Mouse (Mus musculus) liver, embryonic 14.5 days (tissue): Measurements from ENCODE around the gene Sh3bgrl. TPM values are rescaled to one million over a fixed set of nuclear protein-coding genes. Genes with fewer than 3 reads are reported as not detected.

Experiments
- ATAC-seq: fragments of 200-750 bp; cut with Nextera tagmentation; 2 replicates; pipeline ENCODE4 v1.8.0; 2017; ENCODE audit warnings: moderate number of reproducible peaks, mild to moderate bottlenecking, moderate library complexity; ENCODE audit not compliant: insufficient read depth
- DNase-seq, 3 experiments: peaks; one replicate each; pipeline ENCODE4 v3.0.0-alpha.2; 2012 to 2013; ENCODE audit warnings: low read depth in 3 of 3, low spot score in 3 of 3
- H3K27ac ChIP-seq: fragments of 300-500 bp; sonication (generic); 2 replicates; pipeline ENCODE4 v1.5.1; 2014; ENCODE audit warnings: moderate library complexity, mild to moderate bottlenecking, control low read depth, inconsistent platforms
- H3K27me3 ChIP-seq: fragments of 300-500 bp; sonication (generic); 2 replicates; pipeline ENCODE4 v1.6.1; 2014; ENCODE audit warnings: mild to moderate bottlenecking, low read length, moderate library complexity; ENCODE audit not compliant: control insufficient read depth, insufficient read depth
- H3K36me3 ChIP-seq: fragments of 300-500 bp; sonication (generic); replicated peaks from 2 replicates; pipeline ENCODE4 v1.6.1; 2014; ENCODE audit warnings: low read depth; ENCODE audit not compliant: control insufficient read depth, insufficient read depth
- H3K4me1 ChIP-seq, 2 experiments: fragments of 200-500 bp in 1 of 2; fragments of 300-500 bp in 1 of 2; sonication (generic) in 1 of 2; replicated peaks; 2 replicates each; pipeline ENCODE4 v1.6.1; 2012 to 2014; ENCODE audit warnings: antibody characterized with exemption in 1 of 2, inconsistent platforms in 1 of 2, low read length in 1 of 2; ENCODE audit not compliant: control insufficient read depth in 2 of 2, insufficient read depth in 2 of 2
- H3K4me2 ChIP-seq: fragments of 300-500 bp; sonication (generic); 2 replicates; pipeline ENCODE4 v1.6.1; 2014; ENCODE audit warnings: low read depth, mild to moderate bottlenecking, control low read depth, moderate library complexity
- H3K4me3 ChIP-seq, 2 experiments: fragments of 200-500 bp in 1 of 2; fragments of 300-500 bp in 1 of 2; sonication (generic) in 1 of 2; 2 replicates each; pipeline ENCODE4 v1.5.1; 2012 to 2014; ENCODE audit warnings: low read depth in 2 of 2, low read length in 2 of 2, mild to moderate bottlenecking in 2 of 2, control low read depth in 1 of 2, inconsistent platforms in 1 of 2, moderate library complexity in 1 of 2; ENCODE audit not compliant: insufficient read depth in 1 of 2
- H3K9ac ChIP-seq: fragments of 300-500 bp; sonication (generic); replicated peaks from 2 replicates; pipeline ENCODE4 v1.6.1; 2014; ENCODE audit warnings: mild to moderate bottlenecking, control low read depth, moderate library complexity
- H3K9me3 ChIP-seq: fragments of 300-500 bp; sonication (generic); 2 replicates; pipeline ENCODE4 v1.6.1; 2016; ENCODE audit warnings: low read length, mixed read lengths; ENCODE audit not compliant: control insufficient read depth
- CTCF ChIP-seq: IDR thresholded peaks from 2 replicates; pipeline ENCODE4 v1.5.1; 2016; ENCODE audit warnings: antibody characterized with exemption, low read depth, control low read depth
- EP300 ChIP-seq: IDR thresholded peaks from 2 replicates; pipeline ENCODE4 v1.6.1; 2016; ENCODE audit warnings: antibody characterized with exemption, low read depth
- WGBS: fragments of 180-500 bp; shearing (Covaris S2); extraction: QIAGEN DNeasy Blood & Tissue Kit; methylation state at CpG from one replicate; pipeline ENCODE4 v1.1.7; 2014; ENCODE audit not compliant: insufficient replicate concordance; 5-methylcytosine and 5-hydroxymethylcytosine counted together
- polyA plus RNA-seq, 2 experiments: library from polyadenylated mRNA; depleted of rRNA in 1 of 2; stranded (reverse) in 1 of 2; unstranded in 1 of 2; fragments of >200 nt; fragmentation: Nextera tagmentation in 1 of 2; extraction: Ambion mirVana in 1 of 2; gene quantifications; 2 replicates each; pipeline versions ENCODE4 v1.2.1 to v1.2.3; 2012 to 2014

Sh3bgrl gene
- polyA plus RNA-seq, 2 experiments = 26.0 to 29.9 TPM

GRCm38 (mm10) chrX:109131834-109132233 is 36.7 kb downstream of the Sh3bgrl start:
- H3K9me3 ChIP-seq = no peaks in the 10 kb centered on the region
- H3K36me3 ChIP-seq = no peaks in the 10 kb centered on the region
- ATAC-seq = no peak
- no peak for DNase-seq
- H3K27me3 ChIP-seq = no peaks in the 10 kb centered on the region
- TF ChIP-seq EP300 (no peak), CTCF (no peak)
- no peak overlapping the region for H3K9ac ChIP-seq
- H3K4me2 ChIP-seq = no peak overlapping the region
- H3K4me1 ChIP-seq = peaks cover 0 to 6% of the 10 kb centered on the region in 2 experiments; a peak in 2 of 4 replicates
- H3K4me3 ChIP-seq = no peak overlapping the region
- WGBS = 71% methylated on average over 2 of the region's 2 CpGs
- H3K27ac ChIP-seq = no peak overlapping the region

DNA sequence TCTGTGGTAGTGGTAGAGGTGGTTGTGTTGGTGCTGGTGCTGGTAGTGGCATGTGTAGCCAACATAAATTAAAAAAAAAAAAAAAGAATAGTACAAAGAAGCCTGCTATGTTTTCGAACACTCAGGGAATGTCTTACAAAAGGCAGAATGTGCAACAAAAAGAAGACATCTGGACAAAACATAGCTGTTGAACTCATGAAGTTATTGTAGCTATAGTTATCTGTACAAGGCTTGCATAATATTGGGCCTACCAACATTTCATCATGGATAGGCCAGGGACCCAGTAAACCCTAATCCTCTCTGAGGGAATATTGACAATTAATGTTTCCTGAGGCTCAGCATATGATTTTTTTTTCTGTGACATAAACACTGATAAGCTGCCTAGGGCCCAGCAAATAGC is 37.3 kb downstream of the Sh3bgrl start:
- no peak overlapping the region for H3K4me3 ChIP-seq
- H3K27ac ChIP-seq = no peak overlapping the region
- H3K27me3 ChIP-seq = no peaks in the 10 kb centered on the region
- ATAC-seq (no peak), DNase-seq (no peak)
- no peaks in the 10 kb centered on the region for H3K36me3 ChIP-seq
- no peak for TF ChIP-seq CTCF
- no peak for TF ChIP-seq EP300
- H3K4me1 ChIP-seq = peaks cover 0 to 4% of the 10 kb centered on the region in 2 experiments; a peak in 2 of 4 replicates
- H3K9me3 ChIP-seq = no peaks in the 10 kb centered on the region
- no peak overlapping the region for H3K4me2 ChIP-seq
- no peak overlapping the region for H3K9ac ChIP-seq
- WGBS = 80% methylated on average over 1 of the region's 1 CpGs

DNA sequence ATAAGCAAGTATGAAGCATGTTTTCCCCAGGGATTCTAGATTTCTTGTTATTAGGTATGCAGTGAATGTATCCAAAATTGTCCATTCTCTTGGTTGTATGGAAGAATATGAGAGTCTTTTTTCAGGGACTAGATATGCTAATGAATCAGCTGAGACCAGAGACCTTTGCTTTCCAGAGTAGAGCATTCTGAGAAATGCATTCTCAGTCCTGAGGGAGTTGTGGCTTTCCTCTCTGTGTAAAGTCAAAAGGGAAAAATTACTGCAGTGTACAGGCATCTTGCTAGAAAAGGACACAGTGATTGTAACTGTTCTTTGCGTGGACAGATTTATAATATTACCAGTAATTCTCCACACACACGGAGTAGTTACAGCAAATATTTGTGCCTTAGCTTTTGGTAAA is 38.3 kb downstream of the Sh3bgrl start:
- Histone ChIP-seq H3K27ac (no peak overlapping the region), H3K27me3 (no peaks in the 10 kb centered on the region), H3K4me2 (no peak overlapping the region), H3K9me3 (no peaks in the 10 kb centered on the region), H3K36me3 (no peaks in the 10 kb centered on the region), H3K9ac (no peak overlapping the region), H3K4me1 (no peaks in the 10 kb centered on the region; a peak in 1 of 4 replicates), H3K4me3 (no peak overlapping the region)
- WGBS = 61% methylated on average over 2 of the region's 2 CpGs
- no peak for TF ChIP-seq CTCF
- no peak for TF ChIP-seq EP300
- DNase-seq (no peak), ATAC-seq (no peak)

DNA sequence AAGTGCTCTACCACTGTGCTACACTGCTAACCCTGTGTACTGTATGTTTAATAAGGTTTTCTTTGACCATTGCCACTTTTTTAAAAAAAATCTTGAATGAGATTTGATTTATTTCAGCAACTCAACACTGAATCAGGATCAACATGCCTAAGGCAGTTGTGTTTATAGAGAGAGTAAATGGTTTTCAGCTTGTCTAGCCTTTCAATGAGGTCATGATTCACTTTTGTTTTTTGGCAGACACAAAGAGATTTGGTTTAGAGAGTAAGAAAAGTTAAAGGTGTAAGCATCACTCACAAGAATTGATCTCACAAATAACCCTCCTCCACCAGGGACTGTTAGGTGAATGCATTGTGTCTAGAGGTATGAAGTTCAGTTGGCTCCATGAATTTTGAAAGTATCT is 41.1 kb downstream of the Sh3bgrl start:
- no peaks in the 10 kb centered on the region for H3K9me3 ChIP-seq
- no peak overlapping the region for H3K9ac ChIP-seq
- H3K4me3 ChIP-seq = no peak overlapping the region
- H3K4me2 ChIP-seq = no peak overlapping the region
- ATAC-seq (no peak), DNase-seq (no peak)
- no peaks in the 10 kb centered on the region; a peak in 1 of 4 replicates for H3K4me1 ChIP-seq
- no peak for TF ChIP-seq CTCF
- TF ChIP-seq EP300 = no peak
- H3K36me3 ChIP-seq = no peaks in the 10 kb centered on the region
- no peaks in the 10 kb centered on the region for H3K27me3 ChIP-seq
- no peak overlapping the region for H3K27ac ChIP-seq

DNA sequence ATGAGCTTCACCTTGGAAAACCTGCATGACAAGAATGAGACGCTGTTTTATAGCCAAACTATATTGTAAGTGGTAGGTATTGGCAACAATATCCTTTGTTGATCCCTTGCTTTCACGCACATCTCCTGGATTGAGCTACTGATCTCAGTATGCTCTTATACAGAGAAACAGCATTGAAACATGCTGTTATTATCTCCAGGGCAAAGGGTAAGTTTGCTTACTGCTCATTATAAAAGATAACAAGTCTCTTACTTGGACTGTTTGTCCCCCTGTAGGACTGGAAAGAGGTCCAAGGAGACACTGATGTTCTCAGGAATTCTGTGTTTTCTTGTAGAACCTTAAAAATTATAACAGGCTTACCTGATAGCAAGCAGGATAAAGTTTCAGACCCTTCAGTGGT is 41.7 kb downstream of the Sh3bgrl start:
- 65% methylated on average over 2 of the region's 2 CpGs for WGBS
- no peaks in the 10 kb centered on the region for H3K36me3 ChIP-seq
- H3K4me3 ChIP-seq = no peak overlapping the region
- no peak for ATAC-seq
- no peak for DNase-seq
- H3K9ac ChIP-seq = no peak overlapping the region
- H3K4me1 ChIP-seq = no peaks in the 10 kb centered on the region; a peak in 1 of 4 replicates
- H3K27ac ChIP-seq = no peak overlapping the region
- no peaks in the 10 kb centered on the region for H3K27me3 ChIP-seq
- TF ChIP-seq EP300 (no peak), CTCF (no peak)
- no peaks in the 10 kb centered on the region for H3K9me3 ChIP-seq
- no peak overlapping the region for H3K4me2 ChIP-seq
